Mouse (Mus musculus): ENCODE data around the gene Tmem50a. TPM values are rescaled to one million over a fixed set of nuclear protein-coding genes. Genes with fewer than 3 reads are reported as not detected.

The Tmem50a gene
- polyA plus RNA-seq, 1 experiment: 115 TPM

DNA sequence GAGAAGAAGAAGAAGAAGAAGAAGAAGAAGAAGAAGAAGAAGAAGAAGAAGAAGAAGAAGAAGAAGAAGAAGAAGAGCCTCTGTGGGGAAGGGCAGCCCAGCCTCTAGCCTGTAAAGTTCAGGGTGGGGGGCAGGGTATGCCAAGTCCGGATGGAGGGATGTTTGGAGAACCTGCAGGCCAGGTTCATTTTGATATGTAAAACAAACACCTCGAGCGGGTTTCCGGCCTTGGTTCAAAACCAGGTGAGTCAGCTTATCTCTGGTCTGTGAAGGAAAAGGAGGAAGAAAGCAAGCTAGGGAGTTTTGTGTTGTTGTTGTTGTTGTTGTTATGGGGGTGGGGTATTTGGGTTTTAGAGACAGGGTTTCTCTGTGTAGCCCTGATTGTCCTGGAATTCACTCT, 43.3 kb downstream of the Tmem50a start:
- Histone ChIP-seq H3K27ac (replicated peaks; ENCODE audit: low read depth, low read length) (no peak overlapping the region), H3K4me1 (ENCODE audit: control insufficient read depth, insufficient read depth, insufficient read length, low read length) (no peaks in the 10 kb centered on the region), H3K4me3 (ENCODE audit: insufficient read depth, low read depth, low read length) (no peak overlapping the region)

GRCm38 (mm10) chr4:134869815-134870375, 44.9 kb downstream of the Tmem50a start:
- H3K4me3 ChIP-seq (ENCODE audit: insufficient read depth, low read depth, low read length): no peak overlapping the region
- no peak overlapping the region for H3K27ac ChIP-seq (replicated peaks; ENCODE audit: low read depth, low read length)

GRCm38 (mm10) chr4:134869068-134869730, 45.6 kb downstream of the Tmem50a start:
- Histone ChIP-seq H3K4me3 (ENCODE audit: insufficient read depth, low read depth, low read length) (no peak overlapping the region), H3K27ac (replicated peaks; ENCODE audit: low read depth, low read length) (no peak overlapping the region), H3K4me1 (ENCODE audit: control insufficient read depth, insufficient read depth, insufficient read length, low read length) (no peaks in the 10 kb centered on the region)

More at GRCm38 (mm10) chr4:134869815-134870375, 44.9 kb downstream of the Tmem50a start:
- no peaks in the 10 kb centered on the region for H3K4me1 ChIP-seq (ENCODE audit: control insufficient read depth, insufficient read depth, insufficient read length, low read length)

DNA sequence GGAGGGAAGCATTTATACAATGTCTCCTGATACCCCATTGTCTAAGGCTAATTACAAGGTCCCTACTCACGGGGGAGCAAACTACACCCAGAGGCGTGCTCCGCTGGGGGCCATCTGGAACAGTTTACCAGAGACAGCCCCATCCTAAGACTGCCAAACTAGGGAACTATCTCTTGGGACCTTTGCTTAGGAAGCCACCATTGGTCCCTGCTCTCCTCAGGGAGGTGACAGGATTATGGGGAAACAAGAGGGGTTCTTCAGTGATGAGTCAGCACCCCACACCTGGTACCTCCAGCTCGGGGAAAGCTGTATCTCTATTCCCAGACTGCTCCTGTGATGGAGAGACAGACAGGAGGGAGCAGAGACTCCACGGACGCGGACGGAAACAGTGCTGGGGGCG, 46.3 kb downstream of the Tmem50a start:
- Histone ChIP-seq H3K4me1 (ENCODE audit: control insufficient read depth, insufficient read depth, insufficient read length, low read length) (no peaks in the 10 kb centered on the region), H3K27ac (replicated peaks; ENCODE audit: low read depth, low read length) (no peak overlapping the region), H3K4me3 (ENCODE audit: insufficient read depth, low read depth, low read length) (no peak overlapping the region)

GRCm38 (mm10) chr4:134868065-134868464, 46.8 kb downstream of the Tmem50a start:
- Histone ChIP-seq H3K4me3 (ENCODE audit: insufficient read depth, low read depth, low read length) (no peak overlapping the region), H3K27ac (replicated peaks; ENCODE audit: low read depth, low read length) (no peak overlapping the region), H3K4me1 (ENCODE audit: control insufficient read depth, insufficient read depth, insufficient read length, low read length) (no peaks in the 10 kb centered on the region)

DNA sequence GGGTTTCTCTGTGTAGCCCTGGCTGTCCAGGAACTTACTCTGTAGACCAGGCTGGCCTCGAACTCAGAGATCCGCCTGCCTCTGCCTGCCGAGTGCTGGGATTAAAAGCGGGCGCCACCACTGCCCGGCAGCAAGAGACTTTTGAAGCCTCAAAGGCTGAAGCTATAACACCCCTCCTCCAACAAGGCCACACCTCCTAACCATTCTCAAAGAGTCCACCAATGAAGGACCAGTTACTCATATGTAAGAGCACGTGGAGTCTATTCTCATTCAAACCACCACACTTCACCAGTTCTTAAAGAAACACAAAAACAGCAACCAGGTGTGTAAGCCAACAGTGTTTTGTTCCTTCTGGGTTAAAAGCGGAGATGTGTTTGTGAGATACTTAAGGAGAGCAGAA, 47.2 kb downstream of the Tmem50a start:
- Histone ChIP-seq H3K27ac (replicated peaks; ENCODE audit: low read depth, low read length) (no peak overlapping the region), H3K4me3 (ENCODE audit: insufficient read depth, low read depth, low read length) (no peak overlapping the region), H3K4me1 (ENCODE audit: control insufficient read depth, insufficient read depth, insufficient read length, low read length) (no peaks in the 10 kb centered on the region)

GRCm38 (mm10) chr4:134867213-134867612, 47.6 kb downstream of the Tmem50a start:
- no peak overlapping the region for H3K4me3 ChIP-seq (ENCODE audit: insufficient read depth, low read depth, low read length)
- no peak overlapping the region for H3K27ac ChIP-seq (replicated peaks; ENCODE audit: low read depth, low read length)
- H3K4me1 ChIP-seq (ENCODE audit: control insufficient read depth, insufficient read depth, insufficient read length, low read length): no peaks in the 10 kb centered on the region

DNA sequence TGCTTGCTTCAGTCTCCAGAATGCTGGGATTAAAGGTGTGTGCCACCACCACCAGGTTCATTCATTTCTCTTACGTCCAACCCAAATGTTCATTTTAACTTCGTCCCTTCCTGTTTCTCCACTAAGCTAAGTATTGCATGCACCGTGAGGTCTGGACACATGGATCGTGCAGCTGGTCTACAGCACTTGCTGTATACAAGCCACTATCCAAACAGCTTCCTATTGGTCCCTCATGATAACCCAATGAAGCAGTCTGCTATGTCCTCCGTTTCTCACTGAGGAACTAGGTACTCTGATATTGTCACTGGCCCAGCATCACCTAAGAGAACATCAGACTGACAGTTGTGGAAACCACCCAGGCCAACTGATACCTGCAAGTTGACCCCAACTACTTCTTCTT, 49.0 kb downstream of the Tmem50a start:
- no peak overlapping the region for H3K4me3 ChIP-seq (ENCODE audit: insufficient read depth, low read depth, low read length)
- H3K27ac ChIP-seq (replicated peaks; ENCODE audit: low read depth, low read length): no peak overlapping the region
- H3K4me1 ChIP-seq (ENCODE audit: control insufficient read depth, insufficient read depth, insufficient read length, low read length): no peaks in the 10 kb centered on the region

DNA sequence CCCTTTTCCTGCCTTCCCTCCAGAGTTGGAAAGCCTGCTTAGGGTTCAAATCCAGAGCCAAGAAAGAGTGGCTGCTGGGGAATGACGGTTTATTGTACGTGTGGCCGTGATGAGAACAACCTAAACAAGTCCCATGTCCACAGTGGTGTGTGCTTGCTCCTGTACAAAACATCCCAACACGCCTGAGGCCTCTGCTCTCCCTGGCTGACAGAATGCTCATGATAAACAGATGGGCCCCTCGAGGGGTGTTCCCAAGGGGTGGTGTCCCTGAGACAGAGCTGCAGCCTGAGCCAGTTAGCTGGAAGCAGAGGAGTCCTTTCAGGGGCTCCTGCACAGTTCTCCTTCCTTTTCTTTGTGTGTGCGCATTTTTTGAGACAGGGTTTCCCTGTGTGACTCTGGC, 49.5 kb downstream of the Tmem50a start:
- H3K4me3 ChIP-seq (ENCODE audit: insufficient read depth, low read depth, low read length): no peak overlapping the region
- no peak overlapping the region for H3K27ac ChIP-seq (replicated peaks; ENCODE audit: low read depth, low read length)
- no peaks in the 10 kb centered on the region for H3K4me1 ChIP-seq (ENCODE audit: control insufficient read depth, insufficient read depth, insufficient read length, low read length)

DNA sequence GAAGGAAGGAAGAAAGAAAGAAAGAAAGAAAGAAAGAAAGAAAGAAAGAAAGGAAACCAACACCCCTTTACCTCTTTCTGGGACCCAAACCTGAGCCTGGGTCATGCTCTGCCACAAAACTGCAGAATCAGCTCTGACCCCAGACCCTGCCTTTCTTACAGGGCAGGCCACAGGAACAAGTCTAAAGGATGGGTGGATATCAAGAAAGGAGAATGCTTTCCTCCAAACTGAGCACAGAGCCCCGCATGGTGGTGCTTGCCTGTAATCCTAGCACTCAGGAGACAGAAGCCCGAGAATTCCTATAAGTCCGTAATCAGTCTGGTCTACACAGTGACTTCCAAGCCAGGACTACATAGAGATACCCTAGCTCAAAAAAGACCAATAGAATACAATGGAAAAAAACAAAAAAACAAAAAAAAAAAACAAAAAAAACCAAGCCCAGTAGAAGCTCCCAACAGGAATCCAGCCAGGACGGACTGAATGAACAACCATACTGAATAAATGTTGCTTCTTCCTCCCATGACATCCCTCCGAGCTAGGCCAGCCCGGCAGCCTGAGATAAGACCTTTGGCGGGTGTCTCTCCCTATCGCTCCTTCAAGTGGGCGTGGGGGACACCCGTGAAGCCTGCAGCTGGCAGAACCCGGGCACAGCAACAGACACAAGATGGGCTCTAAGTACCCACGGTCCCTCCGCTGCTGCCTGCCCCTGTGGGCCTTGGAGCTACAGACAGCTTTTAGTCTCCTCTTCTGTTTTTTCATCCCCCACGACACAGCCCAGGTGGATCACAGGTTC, 50.7 kb downstream of the Tmem50a start, which contains the start of gene Rhd:
Rhd (plus strand) TSS at position 600 of the 793 bp plus-strand sequence.
- H3K4me1 ChIP-seq (ENCODE audit: control insufficient read depth, insufficient read depth, insufficient read length, low read length): no peaks in the 10 kb centered on the region
- no peak within 1 kb of the TSS for H3K27ac ChIP-seq (replicated peaks; ENCODE audit: low read depth, low read length)
- no peak within 1 kb of the TSS for H3K4me3 ChIP-seq (ENCODE audit: insufficient read depth, low read depth, low read length)

DNA sequence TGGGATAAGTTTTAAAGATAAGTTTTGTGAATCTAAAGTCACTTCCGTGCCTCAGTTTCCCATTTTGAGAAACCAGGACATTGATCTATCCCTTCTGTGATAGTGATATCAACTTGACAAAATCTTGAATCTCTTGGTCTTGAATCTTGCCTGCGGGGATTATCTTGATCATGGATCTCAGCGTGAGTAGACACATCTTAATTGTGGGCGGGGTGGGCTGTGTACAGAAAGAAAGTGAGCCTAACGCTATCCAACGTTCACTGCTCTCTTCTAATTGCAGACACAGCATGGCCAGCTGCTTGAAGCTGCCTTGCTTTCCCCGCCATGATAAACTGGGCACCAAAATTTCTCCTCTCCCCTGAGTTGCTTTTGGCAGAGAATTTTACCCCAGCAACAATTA, 51.8 kb downstream of the Tmem50a start:
- no peak overlapping the region for H3K27ac ChIP-seq (replicated peaks; ENCODE audit: low read depth, low read length)
- no peaks in the 10 kb centered on the region for H3K4me1 ChIP-seq (ENCODE audit: control insufficient read depth, insufficient read depth, insufficient read length, low read length)
- H3K4me3 ChIP-seq (ENCODE audit: insufficient read depth, low read depth, low read length): no peak overlapping the region

GRCm38 (mm10) chr4:134861884-134862283, 52.9 kb downstream of the Tmem50a start:
- Histone ChIP-seq H3K27ac (replicated peaks; ENCODE audit: low read depth, low read length) (no peak overlapping the region), H3K4me3 (ENCODE audit: insufficient read depth, low read depth, low read length) (no peak overlapping the region), H3K4me1 (ENCODE audit: control insufficient read depth, insufficient read depth, insufficient read length, low read length) (no peaks in the 10 kb centered on the region)

DNA sequence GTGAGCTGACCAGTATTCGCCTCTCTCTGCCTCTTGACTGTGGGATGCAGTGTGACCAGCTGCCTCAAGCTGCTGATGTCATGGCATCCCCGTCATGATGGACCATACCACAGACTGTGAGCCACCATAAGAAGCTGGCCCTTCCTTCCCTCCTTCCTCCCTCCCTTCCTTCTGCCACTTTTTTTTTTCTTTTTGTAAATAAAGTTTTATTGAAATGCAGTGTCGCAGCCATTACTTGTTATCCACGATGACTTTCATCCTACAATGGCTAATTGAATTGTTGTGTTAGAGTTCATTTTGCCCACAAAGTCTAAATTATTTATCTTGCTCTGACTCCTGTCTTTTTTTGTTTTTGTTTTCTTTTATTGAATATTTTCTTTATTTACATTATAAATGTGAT, 56.3 kb downstream of the Tmem50a start:
- H3K4me1 ChIP-seq (ENCODE audit: control insufficient read depth, insufficient read depth, insufficient read length, low read length): no peaks in the 10 kb centered on the region
- no peak overlapping the region for H3K4me3 ChIP-seq (ENCODE audit: insufficient read depth, low read depth, low read length)
- H3K27ac ChIP-seq (replicated peaks; ENCODE audit: low read depth, low read length): no peak overlapping the region

DNA sequence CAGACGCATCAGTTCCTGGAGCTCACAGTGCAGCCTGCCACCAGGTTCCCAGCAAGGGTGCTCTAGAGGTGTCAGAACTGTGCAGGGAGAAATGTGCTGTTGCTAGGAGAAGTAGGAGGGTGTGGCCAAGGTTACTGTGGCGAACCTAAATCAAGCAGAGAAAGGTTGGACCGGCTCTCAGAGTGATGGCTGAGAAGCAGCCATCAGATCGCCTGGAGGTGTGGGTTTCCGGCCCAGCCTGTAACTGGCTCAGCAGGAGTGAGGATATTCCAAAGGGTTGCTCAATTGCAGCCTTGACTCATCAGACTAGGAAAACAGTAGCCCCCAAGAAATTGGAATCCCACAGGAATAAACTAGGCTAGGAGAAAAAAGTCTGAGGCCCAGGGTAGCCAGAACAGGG, 58.3 kb downstream of the Tmem50a start:
- Histone ChIP-seq H3K4me3 (ENCODE audit: insufficient read depth, low read depth, low read length) (no peak overlapping the region), H3K4me1 (ENCODE audit: control insufficient read depth, insufficient read depth, insufficient read length, low read length) (no peaks in the 10 kb centered on the region), H3K27ac (replicated peaks; ENCODE audit: low read depth, low read length) (no peak overlapping the region)

- Histone ChIP-seq H3K4me3 (ENCODE audit: insufficient read depth, low read depth, low read length) (no peak overlapping the region), H3K27ac (replicated peaks; ENCODE audit: low read depth, low read length) (no peak overlapping the region), H3K4me1 (ENCODE audit: control insufficient read depth, insufficient read depth, insufficient read length, low read length) (no peaks in the 10 kb centered on the region)
Measured at GRCm38 (mm10) chr4:134856056-134856455, 58.8 kb downstream of the Tmem50a start.
